Mouse (Mus musculus) gastrocnemius, postnatal 25 days (tissue): ENCODE measurements at regions not wholly inside any gene's neighbourhood (a gene's known extent, or its start where the extent isn't known, plus 50 kb on each side); places are given as distances from the start of the nearest gene placed in this dataset.
A peak's percentile ranks its signal among the peaks of the same experiment; 100 is the strongest.

Experiments
- DNase-seq: peaks from one replicate; pipeline ENCODE4 v3.0.0; 2022

DNA sequence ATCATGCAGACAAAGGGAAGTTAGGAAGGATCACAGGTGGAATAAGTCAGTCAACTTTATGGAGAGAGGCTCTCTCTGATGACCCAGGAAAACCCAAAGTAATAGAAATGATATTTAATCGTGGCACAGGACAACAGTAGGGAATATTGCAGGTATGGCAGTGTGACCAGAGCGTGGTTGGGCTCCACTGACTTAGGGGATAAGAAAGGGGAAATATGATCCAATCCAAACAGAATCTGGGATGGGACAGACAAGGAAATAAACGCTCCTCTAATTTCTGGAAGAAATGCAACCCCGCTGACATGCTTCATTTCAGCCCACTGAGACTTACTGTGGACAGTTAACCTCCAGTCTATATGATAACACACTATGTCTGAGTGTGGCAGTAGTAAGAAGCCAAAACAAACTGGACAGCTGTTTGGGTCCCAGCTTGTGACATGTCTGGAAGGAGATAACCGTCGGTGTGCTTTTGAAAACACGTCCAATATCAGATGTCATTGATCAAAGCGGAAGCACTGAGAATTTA lies 400.0 kb downstream of the Rps24 start:
- DNase-seq: no peak

DNA sequence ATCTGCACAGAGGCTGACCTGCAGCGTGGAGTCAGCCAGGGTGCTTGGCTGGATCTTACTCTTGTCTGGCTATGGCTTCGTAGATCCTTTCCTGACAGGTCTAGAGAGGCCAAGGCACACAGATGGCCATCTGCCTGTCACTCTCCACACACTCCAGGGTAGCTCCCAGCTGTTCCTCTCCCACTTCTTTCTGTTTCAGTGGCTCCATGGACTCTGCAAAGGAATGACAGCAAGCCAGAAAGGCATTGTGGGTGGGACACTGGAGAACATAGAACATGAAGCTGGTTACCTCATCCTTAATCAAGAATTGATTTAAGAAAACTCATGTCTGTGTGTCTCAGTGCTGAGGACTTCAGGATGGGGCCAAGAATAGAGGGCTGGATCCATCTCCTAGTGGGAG lies 403.9 kb downstream of the Rps24 start:
- no peak for DNase-seq

DNA sequence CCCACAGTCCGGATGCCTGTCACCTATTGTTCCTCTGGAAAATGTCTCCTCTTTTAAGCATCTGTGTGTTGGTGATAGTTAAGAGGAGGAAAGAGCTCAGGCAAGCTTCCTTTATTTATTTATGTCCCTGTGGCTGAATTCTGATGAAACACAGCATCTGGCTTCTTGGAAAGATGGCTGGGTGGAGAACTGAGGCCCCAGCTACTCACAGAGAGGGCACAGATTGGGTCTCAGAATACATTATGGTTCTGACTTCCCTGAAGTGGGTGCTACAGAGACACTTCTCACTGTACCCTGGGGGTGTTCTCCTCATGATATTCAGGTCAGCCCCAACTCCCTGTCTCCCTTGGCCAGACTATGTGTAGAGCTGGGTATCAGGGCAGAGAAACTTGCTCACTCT lies 408.3 kb downstream of the Rps24 start:
- no peak for DNase-seq

DNA sequence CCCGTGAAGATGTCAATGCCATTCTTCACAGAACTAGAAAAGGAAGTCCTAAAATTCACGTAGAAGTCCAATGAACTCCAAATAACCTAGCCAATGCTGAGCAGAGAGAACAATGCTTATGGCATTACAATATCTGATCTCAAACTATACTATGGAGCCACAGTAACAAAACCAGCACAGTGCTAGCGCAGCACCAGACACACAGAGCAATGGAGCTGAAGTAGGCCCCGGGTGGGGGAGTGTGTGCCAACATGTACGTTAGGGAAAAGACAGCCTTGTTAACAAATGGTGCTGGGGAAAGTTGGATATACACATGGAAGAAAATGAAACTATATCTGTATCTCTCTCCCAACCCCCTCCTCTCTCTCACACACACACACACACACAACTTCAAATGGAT lies 409.8 kb downstream of the Rps24 start:
- no peak for DNase-seq

DNA sequence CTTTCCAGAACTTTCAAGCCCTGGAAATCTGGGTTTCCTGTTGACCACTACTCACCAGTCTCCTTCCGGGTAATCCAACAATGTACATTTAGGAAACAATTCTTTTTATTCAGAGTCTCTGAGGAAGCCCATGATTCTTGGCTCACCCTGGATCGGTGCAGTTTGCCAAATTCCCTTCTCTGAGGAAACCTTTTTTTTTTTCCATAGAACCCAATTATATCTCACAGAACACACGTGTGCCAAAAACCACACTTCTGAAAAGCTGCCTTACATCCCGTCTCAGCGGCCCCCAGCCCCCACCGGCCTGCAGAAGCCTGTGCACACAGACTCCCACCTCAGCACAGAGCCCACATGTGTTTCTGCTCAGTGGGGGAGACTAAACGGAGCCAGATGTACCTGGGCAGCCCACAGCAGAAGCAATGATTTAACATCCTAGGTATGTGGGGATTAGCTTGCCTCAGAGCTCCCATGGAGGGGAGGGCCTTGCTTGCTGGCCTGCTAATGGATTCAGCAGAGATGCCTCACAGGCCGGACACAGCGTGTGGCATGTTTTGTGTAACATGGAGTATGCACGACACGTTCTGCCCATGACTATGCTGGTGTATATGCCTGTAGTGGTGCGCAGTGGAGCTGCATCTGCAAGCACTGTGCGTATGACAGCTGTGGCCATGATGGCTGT lies 413.7 kb downstream of the Rps24 start:
- DNase-seq: no peak

DNA sequence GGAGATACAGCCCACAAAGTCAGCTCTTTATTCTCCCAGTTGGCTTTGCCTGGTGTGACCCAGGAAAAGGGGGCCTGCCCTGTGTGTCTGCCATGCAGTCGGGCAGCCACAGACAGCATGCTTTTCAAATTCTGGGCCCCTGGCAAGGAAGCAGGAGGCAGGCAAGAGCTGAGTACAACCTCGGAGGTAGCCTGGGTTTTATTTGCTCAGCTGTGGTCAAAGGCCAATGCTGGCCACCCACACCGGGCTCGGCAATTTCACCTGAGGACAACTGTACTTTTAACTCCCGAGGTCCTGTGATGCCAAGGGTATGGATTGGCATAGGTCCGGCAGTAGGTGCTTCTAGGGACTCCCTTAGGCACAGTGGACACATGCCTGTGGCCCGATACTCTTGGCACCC lies 414.8 kb downstream of the Rps24 start:
- peak; percentile 26 for DNase-seq

DNA sequence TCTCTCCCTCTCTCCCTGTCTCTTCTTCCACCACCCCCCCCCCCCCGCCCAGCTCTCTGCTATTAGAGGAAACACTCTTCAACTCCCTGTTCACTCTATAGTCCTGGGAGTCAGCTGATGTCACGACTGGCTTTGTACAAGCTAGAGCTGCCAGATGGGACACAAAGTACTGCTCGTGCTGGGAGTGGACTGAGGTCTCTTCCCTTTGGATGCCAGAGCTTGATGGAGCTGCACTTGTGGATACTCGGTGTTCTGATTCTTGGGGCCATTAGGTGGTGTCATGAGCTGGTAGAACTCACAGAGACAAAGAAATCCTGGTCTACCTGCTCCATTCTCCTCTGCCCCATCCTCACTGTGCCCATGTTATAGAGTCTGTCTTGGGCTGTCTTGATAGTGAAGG lies 415.9 kb downstream of the Rps24 start:
- peak; percentile 64 for DNase-seq

DNA sequence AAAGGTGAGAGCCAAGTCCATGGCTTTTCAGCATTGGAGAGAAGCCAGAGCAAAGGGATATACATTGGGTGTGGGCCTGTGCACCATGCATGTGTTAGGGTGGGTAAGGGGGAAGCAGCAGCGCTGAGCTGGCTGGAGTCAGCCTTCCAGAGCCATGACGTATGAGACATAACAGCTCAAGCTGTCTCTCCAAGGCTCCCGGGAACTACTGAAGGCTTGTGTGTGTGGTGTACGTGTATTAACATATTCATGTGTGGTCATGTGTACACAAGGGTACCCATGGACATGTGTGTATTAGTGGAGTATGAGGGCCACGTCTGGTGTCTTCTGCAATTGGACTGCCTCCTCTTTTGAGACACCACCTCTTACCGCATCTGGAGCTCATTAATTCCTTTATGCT lies 417.8 kb downstream of the Rps24 start:
- no peak for DNase-seq

DNA sequence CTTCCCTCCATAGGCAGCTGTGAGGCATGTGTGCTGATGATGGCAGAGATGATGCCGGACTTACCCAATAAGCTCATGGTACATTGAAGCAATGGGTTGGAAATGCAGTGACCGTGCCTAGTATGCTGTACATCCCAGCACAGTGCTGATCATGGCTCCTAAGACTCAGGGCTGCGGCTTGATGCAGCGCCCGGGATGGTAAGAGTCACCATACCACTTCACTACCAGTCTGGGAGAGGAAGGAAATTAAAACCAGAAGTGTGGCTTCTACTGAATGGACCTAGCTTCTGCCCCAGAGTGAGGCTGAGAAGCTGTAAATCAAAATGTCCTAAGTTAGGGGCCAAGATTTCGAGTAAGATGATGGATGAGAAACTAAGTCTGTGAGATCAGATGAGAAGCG lies 420.0 kb downstream of the Rps24 start:
- no peak for DNase-seq

DNA sequence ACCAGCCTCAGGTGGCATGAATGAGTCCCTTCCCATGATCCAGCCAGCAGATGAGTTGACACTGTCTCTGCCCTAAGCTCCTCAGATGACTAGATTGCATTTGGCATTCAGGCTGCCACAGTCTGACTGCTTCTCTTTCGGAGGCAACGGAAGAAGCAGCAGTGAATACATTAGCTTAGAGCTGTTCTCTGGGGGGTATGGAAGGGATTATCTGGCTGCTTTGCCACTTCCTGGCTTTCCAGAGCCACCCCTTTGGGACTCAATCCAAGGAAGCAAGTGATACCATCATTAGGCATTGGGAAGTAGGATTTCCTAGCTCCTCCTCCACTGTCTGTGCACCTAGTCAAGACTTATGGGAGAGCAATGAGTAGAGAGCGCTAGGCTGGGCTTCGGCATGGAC lies 421.5 kb downstream of the Rps24 start:
- no peak for DNase-seq

DNA sequence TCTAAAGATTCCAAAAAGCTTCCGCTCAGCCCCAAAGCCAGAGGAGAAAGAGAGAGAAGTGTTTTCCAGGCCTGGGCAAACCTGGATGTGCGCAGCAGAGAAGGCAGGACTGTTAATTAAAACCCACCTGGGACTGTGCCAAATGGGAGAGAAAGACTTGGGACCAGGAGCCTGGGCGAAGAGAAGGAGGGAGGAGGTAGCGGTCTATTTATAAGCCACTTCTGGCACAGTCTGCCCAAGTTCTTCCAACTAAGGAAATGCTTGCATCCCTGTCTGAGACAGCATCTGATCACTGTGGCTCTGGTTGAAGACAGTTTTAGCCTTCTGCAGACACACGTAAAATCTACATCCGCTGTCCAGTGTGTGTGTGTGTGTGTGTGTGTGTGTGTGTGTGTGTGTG lies 424.7 kb downstream of the Rps24 start:
- peak; percentile 25 for DNase-seq

DNA sequence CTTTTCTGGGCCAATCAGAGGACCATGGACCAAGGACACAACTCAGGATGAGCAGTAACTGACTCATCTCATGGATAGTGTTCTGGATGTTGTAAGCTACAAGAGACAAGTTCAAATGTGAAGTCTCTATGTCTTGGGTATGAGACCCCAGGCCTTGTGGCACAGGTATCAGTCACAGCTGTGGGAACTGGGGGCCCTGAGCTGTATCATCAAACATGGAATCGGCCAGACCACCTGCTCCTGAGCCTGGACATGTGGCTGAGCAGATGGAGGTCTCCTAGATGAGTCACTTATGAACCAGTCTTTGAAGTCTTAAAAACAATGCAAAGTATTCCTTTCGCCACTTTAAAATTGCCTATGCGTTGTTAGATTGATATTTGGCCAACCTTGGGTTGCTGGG lies 432.1 kb downstream of the Rps24 start:
- no peak for DNase-seq

DNA sequence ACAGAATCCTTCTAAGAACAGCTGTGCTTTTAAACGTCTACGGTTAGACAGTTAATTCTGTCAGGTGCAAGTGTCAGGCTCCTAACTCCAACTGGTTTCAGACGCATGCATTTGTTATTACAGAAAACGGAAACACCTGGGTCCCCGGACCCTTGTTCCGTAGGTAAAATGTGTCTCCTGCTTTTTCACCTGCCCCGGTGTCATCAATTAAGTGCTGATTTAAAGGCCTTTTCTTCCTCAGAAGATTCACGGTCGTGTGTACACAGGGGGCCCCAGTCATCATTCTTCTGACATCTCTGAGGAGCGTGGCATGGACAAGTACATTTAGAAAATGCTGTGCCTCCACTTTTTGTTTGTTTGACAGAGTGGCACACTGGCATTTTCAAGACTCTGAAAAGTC lies 435.1 kb downstream of the Rps24 start:
- DNase-seq: no peak

DNA sequence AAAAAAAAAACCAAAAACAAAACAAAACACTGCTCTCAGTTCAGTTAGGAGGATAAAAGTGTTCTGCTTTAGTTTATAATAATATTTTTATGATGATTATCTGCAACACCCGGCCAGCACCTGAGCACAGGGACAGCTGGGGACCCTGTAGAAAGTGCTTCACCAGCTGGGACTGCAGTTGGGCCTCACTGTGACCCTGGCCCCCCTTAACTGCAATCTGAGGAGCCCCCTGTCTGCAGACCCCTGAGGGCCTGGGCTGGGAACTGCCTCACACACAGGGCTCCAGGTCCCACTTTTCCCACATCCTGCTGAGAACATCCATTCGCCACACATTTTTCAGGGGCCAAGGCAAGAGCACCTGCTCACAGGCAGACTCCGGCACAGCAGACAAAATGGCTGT lies 437.6 kb downstream of the Rps24 start:
- no peak for DNase-seq

DNA sequence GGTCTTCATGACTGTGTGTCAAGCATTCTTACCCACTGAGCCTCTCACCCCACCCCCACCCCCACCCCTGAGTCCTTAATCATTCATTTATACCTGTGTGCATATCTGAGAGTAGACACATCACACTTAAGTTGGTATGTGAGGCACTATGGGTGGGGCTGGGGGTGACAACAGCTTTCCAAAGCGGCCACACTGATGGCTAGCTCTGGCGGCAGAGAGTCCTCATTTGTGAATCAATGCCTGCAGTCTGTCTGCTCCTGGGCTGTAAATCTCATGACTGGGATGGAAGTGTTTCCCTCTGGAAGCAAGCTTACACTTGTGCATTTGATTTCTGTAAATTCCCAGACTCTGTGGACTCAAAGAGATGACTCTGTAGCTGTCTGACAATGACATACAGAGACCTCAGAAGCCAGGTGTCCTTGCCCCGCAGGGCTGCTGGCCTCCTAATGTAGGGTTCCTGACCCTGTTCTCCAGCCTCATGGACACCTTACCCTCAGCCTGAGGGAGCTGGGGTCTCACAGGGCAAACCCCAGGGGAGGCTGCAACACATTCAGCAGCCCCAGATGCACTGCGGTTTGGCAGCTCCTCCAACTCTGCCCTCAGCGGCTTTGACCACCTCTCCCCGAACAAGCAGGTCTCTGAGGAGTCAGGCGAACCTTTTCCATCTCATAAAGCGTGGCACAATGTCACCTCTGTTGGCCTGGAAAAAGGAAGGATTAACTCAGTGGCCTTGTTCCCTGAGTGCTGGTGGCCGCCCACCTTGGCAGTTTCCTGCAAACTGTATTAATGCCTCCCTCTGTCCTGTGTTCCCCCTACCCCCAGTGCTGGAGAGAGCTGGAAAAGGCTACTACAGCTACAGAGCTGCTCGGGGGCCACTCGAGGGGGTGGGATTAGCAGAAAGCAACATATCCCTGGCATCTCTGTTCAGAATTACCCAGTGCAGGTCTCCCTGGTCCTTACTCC lies 439.4 kb downstream of the Rps24 start:
- DNase-seq: no peak

DNA sequence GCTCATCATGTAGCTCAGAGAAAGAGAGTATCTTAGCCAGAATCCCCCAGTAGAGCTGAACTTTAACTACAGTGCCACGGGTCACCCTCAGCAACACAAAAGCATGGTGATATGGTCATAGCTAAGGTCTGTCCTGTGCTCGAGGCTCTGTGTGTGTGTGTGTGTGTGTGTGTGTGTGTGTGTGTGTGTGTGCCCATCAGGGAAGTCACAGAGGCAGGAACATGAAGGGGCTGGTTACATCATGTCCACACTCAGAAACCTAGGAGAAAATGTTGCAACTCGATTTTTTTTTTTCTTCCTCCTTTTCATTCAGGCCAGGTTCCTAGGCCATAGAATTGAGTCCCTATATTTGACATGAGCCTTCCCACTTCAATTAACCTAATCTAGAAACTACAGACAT lies 441.8 kb downstream of the Rps24 start:
- no peak for DNase-seq

DNA sequence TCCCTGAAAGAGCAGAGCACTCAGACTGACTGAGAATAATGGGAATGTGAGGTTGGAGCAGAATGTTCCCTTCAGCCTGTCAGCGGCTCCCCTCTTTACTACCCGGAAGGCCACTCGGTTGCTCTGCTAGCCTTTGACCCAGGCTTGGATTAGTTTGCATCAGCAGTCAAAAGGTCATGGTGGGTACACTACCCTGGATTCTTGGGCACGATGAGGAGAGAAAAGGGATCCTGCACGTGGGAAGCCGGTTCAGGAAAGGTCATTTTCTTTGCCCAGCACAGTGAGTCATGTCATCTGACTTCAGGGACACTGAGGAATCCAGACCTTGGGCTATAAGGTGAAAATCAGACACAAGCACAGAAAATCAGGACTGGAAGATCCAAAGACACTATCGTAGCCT lies 443.3 kb downstream of the Rps24 start:
- DNase-seq: no peak

DNA sequence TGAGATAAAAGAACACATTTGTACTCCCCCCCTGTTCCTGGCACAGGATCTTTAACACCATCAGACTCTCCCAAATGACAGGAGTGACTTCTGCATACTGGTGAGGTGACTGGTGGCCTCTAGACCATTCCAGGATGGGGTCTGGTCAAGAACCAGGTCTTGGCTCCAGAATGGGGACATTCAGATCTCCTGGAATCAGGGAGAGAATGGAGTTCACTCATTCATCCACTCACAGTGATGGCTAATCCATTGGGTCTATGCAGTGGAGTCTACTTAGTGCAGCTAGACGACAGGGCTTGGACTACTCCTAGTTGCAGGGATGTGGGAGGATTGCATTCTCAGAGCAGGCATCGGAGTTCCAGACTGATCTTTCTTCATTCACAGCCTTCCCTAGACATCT lies 451.0 kb downstream of the Rps24 start:
- no peak for DNase-seq

DNA sequence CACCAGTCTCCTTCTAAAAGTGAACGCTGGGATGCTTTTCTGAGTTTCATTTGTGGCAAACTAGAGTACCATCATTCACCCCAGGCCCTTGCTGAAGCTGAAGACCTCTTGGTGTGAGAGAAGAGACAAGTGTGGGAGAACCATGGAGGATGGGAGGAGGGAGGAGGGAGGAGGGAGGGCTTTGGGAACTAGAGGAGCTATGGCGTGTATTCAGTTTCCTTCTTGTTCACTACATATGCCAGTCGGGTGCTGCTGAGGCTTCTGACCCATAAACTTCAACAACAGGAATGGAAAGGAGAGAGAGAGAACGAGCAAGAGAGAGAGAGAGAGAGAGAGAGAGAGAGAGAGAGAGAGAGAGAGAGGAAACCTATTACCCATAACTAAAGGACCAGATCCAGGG lies 452.1 kb downstream of the Rps24 start:
- no peak for DNase-seq

DNA sequence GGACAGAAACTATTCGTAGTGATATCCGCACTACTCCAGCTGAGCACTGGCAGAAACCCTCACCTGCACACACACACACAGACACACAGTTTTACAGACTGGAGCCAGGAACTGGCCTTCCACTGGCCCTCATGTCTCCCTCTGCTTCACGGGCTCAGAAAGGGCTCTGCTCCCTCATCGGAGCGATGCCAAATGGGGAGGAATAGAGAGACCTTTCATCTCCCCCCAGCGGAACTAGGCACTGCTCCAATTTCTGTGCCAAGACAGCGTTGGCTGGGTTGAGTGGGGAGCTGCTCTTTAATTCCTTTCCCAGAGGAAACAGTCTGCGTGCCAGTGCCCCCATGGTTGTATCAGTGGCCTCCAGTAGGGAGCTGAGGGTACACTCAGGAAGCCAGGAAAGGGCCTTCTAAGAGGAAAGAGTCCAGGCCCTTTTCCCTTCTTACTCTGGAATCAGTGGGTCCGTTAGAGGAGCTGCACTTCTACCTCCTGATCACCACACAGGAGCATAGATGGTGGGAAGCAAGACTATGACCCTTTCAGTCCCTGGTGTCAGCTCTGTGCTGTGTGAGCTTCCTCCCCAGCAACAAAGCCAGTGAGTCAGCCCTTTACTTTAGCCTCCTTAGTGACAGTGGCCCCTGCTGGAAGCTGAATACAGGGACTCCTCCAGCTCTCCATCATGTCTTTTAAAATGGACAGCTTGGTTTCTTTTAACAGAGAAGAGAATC lies 452.7 kb downstream of the Rps24 start:
- DNase-seq: peak; percentile 46

DNA sequence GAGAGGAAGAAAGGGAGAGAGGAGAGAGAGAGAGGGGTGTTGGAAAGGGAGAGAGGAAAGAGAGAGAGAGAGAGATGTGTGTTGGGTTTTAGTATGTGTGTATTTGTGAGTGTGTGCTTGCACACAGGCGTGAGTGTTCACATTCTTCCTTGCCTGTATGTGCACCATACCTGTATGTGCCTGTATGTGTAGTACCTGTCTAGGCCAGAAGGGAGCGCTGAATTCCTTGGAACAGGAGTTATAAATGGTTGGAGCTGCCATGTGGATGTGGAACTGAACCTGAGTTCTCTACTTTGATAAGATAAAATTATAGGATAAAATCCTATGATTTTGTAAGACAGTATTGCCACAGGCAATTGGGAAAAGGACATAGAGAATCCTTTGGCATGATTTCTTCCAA lies 458.8 kb downstream of the Rps24 start:
- no peak for DNase-seq

DNA sequence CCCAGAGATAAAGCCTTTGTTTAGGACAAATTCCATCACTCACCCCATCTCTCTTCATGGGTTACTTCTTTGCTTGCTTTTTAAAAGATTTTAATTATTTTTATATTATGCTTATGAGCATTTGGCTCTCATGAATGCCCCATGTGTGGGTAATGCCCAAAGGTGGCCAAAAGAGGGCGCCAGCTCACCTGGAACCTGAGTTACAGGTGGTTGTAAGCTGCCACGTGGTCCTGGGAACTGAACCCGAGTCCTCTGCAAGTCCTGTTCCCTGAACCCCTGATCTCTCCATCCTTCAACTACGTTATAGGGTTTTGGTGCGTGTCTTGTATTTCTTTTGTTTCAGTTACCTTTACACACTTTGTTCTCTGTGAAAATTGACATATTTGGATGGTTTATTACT lies 460.2 kb downstream of the Rps24 start:
- DNase-seq: no peak

DNA sequence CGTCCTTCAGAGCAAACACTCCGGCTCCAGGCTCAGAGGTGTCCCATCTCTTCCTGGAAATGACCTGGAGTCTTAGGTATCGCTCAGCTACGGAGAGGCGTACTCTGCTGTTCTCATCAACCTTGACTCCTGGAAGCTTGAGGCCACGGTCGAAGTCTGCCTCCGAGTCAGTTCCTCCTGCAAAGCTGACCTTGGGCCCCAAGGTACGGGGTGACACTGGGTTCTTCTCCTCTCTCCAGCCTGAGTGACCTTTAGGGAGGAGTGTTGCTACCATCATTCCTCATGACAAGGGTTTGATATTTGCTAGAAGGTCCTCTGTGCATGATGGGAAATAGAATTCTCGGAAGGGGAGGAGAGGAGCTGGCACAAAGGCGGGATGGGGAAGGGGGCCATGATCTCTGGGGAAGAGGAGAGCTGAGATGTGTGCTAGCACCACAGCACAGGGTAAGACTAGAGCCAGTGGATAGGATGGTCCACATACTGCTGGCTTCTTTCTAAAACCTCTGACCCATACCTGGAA lies 469.0 kb downstream of the Rps24 start:
- DNase-seq: no peak
